Mouse (Mus musculus) gastrocnemius, postnatal 14 days (tissue): ENCODE data around the gene Tmem203. TPM values are rescaled to one million over a fixed set of nuclear protein-coding genes. Genes with fewer than 3 reads are reported as not detected.

Experiments used
- DNase-seq: peaks from one replicate; pipeline ENCODE4 v3.0.0; 2021; ENCODE audit warnings: mixed read lengths
- intact Hi-C: fragments of 180-260 bp; cut with DNase I; formaldehyde crosslinking; loops from one replicate; pipeline ENCODE4 v1.15.1; 2025; ENCODE audit warnings: low total_unique reads
- long read RNA-seq, 2 experiments: library from polyadenylated mRNA; stranded (forward); transcript quantifications; one replicate each; pipeline ENCODE4 v2.0.0; 2021
- total RNA-seq, 2 experiments: library from RNA; stranded (reverse); gene quantifications; 2 replicates each; pipeline ENCODE4 v1.2.3; 2021

Tmem203 gene
- total RNA-seq = 10 to 100 TPM; 13.5 to 13.6 TPM
- long read RNA-seq, experiment 1, transcript Tmem203-201 (1 exons, 854 nt) = major isoform, 17 of 17 reads
- long read RNA-seq, experiment 1, partial matches to known transcripts = 0 of 17 reads
- long read RNA-seq, experiment 1, other reads (novel, unspliced or antisense) = 0 of 17 reads
- long read RNA-seq, experiment 2, transcript Tmem203-201 (1 exons, 854 nt) = major isoform, 18 of 18 reads
- long read RNA-seq, experiment 2, partial matches to known transcripts = 0 of 18 reads
- long read RNA-seq, experiment 2, other reads (novel, unspliced or antisense) = 0 of 18 reads

DNA sequence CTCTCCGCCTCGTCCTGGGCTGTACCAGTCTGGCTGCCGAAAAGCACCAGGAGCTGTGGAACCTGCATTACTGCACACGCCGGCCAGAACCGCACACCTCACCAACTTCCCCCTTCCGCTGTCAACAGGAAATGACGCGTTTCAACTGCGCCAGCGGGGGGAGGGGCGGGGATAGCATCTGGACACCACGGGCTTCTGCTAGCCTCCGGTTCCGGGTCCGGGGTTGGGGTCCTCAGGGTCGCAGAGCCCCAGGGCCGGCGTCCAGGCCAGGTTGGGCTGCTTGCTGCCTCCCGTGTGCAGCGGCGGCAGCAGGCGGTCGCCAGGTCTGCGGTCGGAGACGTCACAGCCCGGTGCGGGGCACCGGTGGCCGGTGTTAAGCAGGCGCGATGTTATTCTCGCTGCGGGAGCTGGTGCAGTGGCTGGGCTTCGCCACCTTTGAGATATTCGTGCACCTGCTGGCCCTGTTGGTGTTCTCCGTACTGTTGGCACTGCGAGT lies at the start of gene Tmem203:
Gene Tmem203 (plus strand): TSS at position 156 of the 496 bp plus-strand sequence.
- intact Hi-C loops = no loop called here
- peak; percentile 87 for DNase-seq

DNA sequence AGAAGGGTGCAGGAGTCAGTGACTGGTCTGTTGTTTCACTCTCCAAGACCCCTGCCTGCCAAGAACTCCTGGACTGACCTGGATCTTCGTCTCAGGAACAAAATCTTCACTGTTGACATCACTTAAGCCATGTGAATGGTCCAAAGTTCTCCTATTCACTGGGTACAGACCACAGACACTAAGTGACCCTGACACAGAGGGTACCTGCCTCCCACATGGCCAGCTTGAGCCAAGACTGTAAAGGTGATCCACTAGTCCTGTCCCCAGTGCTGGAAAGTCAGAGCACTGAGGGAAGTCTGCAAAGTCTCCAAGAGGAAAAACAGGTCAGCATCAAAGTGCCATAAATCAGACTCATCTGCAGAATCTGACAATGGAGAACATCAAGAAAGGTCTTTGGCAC lies 47.6 kb upstream of the Tmem203 start:
- intact Hi-C loops = no loop called here
- DNase-seq = no peak

- intact Hi-C loops = no loop called here
- no peak for DNase-seq
Measured at GRCm38 (mm10) chr2:25210686-25211085, 44.6 kb upstream of the Tmem203 start.

DNA sequence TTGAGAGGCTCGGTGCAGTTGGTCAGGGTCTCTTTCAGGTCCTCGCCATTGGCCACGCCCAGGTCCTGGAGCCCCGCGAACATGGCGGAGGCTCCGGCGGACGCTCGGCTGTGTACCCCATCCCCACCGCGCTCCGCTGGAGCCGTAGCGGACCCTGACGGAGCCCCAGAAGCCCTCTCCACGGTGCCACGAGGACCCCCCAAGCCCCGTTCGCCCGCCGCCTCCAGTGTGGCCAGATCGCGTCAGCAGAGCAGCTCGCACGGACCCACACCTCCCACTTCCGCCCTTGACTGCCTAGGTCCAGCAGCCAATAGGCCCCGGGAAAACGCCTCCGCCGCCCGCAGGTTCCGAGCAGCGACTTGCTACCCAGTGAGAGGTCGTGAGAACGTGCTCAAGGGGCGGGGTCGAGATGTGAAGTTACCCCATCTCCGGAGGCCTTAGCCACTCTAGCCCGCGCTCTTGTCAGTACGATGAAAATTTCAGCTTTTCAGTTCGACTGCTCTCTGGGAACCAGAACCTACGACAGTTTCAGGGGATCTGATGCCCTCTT lies 44.0 kb upstream of the Tmem203 start, which contains the start of gene Nelfb:
Gene Nelfb (minus strand): TSS at position 369 of the 550 bp plus-strand sequence.
- peak; percentile 93 for DNase-seq
- intact Hi-C loops = no loop called here

GRCm38 (mm10) chr2:25213266-25213865 lies 41.9 kb upstream of the Tmem203 start:
- DNase-seq = no peak
- intact Hi-C loops = no loop called here

DNA sequence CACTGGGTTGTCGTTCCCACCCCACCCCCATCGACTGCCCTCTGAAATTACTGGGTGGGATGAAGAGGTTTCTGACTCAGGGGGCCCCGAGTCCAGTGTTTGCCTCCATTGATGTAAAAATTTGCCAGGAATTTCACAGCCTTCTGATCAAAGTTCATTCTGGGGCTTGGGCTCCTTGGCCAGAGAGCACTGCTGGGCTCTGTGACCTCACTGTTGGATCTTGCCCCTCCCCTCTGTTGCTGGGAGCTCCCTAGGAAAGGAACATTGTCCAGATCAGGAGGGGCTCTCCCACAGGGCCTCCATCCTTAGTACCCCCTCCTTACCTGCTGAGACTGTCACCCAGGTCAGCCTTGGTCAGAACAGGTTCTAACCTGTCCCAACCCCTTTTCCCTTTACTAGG lies 40.8 kb upstream of the Tmem203 start, which contains the start of gene Stpg3:
Gene Stpg3 (minus strand): TSS at position 194 of the 400 bp plus-strand sequence.
- intact Hi-C loops = no loop called here
- no peak for DNase-seq

GRCm38 (mm10) chr2:25217666-25218065 lies 37.6 kb upstream of the Tmem203 start:
- no peak for DNase-seq
- intact Hi-C loops = no loop called here

DNA sequence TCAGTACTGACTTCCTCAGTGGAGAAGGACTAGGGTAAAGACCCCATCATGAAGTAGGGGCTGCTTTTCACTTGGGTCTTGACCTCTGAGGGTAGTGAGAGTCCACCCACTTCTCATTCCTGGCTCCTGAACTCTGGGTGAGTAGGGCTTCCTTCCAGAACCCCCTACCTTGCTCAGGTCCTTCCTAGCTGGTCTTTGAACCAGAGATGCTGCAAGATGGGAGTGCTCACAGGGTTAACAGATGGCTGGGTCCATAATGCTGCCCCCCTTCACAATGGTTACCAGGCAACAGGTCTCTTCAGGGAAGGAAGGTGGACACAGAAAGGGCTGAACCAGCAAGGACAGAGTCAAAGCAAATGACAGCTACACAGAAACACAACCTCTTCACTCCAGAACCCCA lies 36.8 kb upstream of the Tmem203 start, which contains the start of gene Fam166a:
Gene Fam166a (plus strand): TSS at position 301 of the 400 bp plus-strand sequence.
- intact Hi-C loops = no loop called here
- DNase-seq = no peak

- no peak for DNase-seq
- intact Hi-C loops = no loop called here
Measured at GRCm38 (mm10) chr2:25221331-25221772, 33.9 kb upstream of the Tmem203 start.

DNA sequence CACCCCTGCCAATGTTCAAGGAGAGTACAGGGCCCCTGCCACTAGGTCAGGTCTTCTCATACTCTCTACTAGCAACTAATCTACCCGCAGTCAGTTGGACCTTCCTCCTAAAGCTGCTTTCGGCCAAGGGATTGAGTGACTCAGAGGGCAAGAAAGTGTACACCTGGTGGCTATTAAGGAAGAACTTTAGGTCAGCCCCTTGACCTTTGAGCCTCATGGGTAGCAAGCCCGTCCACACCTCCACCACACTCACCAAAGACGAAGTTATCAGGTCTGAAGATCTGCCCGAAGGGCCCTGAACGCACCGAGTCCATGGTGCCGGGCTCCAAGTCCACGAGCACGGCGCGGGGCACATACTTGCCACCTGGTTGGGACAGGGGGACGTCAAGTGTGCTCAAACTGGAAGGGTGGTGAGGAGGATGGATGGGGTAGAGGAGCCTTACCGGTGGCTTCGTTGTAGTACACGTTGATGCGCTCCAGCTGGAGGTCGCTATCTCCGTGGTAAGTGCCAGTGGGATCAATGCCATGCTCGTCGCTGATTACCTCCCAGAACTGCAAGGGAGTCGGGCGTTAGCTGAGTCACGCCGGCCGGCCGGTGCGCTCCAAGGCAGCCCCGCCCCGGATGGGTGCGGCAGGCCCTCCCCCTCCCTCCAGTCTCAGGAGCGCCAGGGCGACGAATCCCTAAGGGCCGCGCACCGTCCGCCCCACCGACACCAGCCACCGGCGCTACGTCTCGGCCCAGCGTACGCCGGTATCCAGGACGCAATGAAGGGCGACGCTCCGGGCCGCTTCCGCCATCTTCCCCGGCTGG lies 31.4 kb upstream of the Tmem203 start:
- intact Hi-C loops = no loop called here
- peak; percentile 84 for DNase-seq

- DNase-seq = no peak
- intact Hi-C loops = no loop called here
Measured at GRCm38 (mm10) chr2:25224492-25224765, 30.8 kb upstream of the Tmem203 start, which contains the start of gene Tubb4b. Gene Tubb4b, minus strand, starts transcription at chr2:25224702.

- intact Hi-C loops = no loop called here
- peak; percentile 98 for DNase-seq
Measured at GRCm38 (mm10) chr2:25224766-25225752, 30.2 kb upstream of the Tmem203 start.

- no peak for DNase-seq
- intact Hi-C loops = no loop called here
Measured at GRCm38 (mm10) chr2:25225811-25226379, 29.3 kb upstream of the Tmem203 start.

DNA sequence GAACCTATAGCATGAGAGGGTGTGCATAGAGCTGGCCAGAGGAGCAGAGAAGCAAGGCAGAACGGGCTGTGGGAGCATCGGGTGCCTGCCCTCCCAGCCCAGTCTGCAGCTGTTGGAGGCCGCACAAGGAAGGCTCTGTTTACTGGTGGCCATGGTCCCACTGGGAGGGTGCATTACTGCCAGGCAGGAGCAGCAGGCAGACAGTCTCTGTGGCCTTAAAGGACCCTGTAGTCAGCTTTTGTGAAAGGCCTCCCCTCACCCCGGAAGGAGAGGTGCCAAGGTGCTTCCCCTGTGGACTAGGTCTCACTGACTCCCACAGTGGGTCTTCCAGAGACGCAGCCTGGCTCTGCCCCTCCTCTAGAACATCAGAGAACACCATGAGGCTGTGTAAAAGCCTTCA lies 28.4 kb upstream of the Tmem203 start:
- intact Hi-C loops = no loop called here
- DNase-seq = peak; percentile 79

DNA sequence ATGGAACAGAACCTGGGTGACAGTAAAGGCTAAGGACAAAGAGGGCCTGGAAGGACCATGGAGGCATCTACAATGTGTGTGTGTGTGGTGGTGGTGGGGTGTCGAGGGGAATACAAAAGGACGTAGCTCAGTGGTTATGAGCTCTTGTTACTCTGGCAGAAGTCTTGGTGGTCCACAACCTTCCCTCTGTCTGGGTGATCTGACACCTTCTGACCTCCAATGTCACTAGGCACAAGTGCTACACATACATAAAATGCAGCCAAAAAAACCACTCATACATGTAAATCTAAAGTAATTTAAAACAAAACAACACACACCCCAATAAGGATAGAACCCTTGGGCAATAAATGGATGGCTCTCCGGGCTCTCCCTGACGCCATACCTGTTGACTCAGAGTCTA lies 27.8 kb upstream of the Tmem203 start:
- intact Hi-C loops = no loop called here

DNA sequence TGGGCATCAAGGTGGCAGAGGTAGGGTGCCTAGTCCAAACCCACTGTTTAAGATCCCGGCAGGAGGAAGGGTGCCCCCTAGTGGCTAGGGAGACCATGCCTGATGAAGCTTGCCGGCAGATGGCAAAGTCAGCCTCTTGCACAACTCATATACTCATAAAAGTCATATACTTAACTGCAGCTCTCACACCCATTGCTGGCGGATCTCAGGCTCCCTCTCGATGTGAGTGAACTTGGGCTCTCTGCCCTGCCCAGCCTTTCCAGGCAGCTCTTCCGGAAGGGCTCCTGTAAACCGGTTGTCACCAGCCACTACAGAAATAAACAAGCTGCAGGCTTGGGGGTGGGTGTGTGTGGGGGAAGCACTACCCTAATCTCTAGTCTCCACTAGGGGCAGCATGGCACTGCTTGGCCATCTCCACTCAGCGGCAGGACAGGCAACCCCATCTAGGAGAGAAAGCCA lies 26.8 kb upstream of the Tmem203 start:
- intact Hi-C loops = no loop called here

More for the DNA sequence above, 27.8 kb upstream of the Tmem203 start:
- no peak for DNase-seq

DNA sequence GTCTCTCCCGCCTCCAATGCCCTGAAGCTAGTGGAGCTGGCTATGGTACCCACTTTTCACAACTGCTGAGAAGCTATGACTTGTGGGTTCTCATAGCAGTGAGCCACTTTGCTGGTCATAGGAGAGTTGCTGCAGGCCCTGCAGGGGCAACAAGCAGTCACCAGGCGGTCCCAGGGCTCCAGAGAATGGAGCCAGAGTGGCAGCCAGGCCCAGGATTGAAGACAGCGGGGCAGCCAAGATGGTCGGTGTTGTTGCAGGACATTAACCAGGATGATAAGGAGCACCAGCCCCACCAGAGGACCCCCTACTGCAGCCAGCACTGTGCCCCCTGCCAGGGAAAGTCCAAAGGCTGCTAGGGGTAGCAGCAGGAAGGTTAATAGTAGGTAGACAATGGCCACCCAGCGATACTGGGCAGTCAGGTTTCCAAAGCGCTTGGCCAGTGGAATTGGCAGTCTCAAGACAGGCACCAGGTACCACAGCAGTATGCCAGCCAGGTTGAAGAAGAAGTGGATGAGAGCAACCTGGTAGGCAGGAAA lies 26.2 kb upstream of the Tmem203 start:
- DNase-seq = no peak

More for the DNA sequence above, 26.8 kb upstream of the Tmem203 start:
- DNase-seq = peak; percentile 85

GRCm38 (mm10) chr2:25229582-25229981 lies 25.7 kb upstream of the Tmem203 start:
- intact Hi-C loops = no loop called here

More for the DNA sequence above, 26.2 kb upstream of the Tmem203 start:
- intact Hi-C loops = no loop called here

More at GRCm38 (mm10) chr2:25229582-25229981, 25.7 kb upstream of the Tmem203 start:
- no peak for DNase-seq
